Mouse (Mus musculus) small intestine, adult 2 months (tissue): ENCODE measurements at regions not wholly inside any gene's neighbourhood (a gene's known extent, or its start where the extent isn't known, plus 50 kb on each side); places are given as distances from the start of the nearest gene placed in this dataset.

Experiments used
- H3K27ac ChIP-seq: fragments of 200-500 bp; 2 replicates; pipeline ENCODE4 v1.5.1; 2012; ENCODE audit warnings: low read depth, low read length, control low read depth, inconsistent platforms; ENCODE audit not compliant: insufficient read depth
- H3K27me3 ChIP-seq: fragments of 200-500 bp; 2 replicates; pipeline ENCODE4 v1.6.1; 2012; ENCODE audit warnings: mild to moderate bottlenecking, moderate library complexity, low read length, inconsistent platforms; ENCODE audit not compliant: control insufficient read depth, insufficient read depth
- H3K36me3 ChIP-seq: fragments of 200-500 bp; 2 replicates; pipeline ENCODE4 v1.6.1; 2012; ENCODE audit warnings: mild to moderate bottlenecking, low read length, control low read depth, inconsistent platforms; ENCODE audit not compliant: control insufficient read depth, insufficient read depth
- H3K4me1 ChIP-seq: fragments of 200-500 bp; 2 replicates; pipeline ENCODE4 v1.6.1; 2012; ENCODE audit warnings: low read length, inconsistent platforms, mixed read lengths; ENCODE audit not compliant: control insufficient read depth, insufficient read depth, insufficient read length
- H3K4me3 ChIP-seq: fragments of 200-500 bp; 2 replicates; pipeline ENCODE4 v1.5.1; 2012; ENCODE audit warnings: low read depth, mild to moderate bottlenecking, control low read depth, inconsistent platforms, low read length, moderate library complexity
- CTCF ChIP-seq: fragments of 200-500 bp; IDR thresholded peaks from 2 replicates; pipeline ENCODE4 v1.5.1; 2012; ENCODE audit warnings: low read depth, mild to moderate bottlenecking, control low read depth, inconsistent platforms, low read length, moderate library complexity, mixed read lengths; ENCODE audit not compliant: insufficient replicate concordance, insufficient read length; ENCODE audit errors: extremely low read depth
- POLR2A ChIP-seq: fragments of 200-500 bp; IDR thresholded peaks from 2 replicates; pipeline ENCODE4 v1.6.1; 2012; ENCODE audit warnings: low read depth, mild to moderate bottlenecking, control low read depth, inconsistent platforms, low read length, moderate library complexity
- WGBS: fragments of 180-500 bp; shearing (Covaris S2); methylation state at CpG from one replicate; pipeline ENCODE4 v1.1.7; 2018; 5-methylcytosine and 5-hydroxymethylcytosine counted together

DNA sequence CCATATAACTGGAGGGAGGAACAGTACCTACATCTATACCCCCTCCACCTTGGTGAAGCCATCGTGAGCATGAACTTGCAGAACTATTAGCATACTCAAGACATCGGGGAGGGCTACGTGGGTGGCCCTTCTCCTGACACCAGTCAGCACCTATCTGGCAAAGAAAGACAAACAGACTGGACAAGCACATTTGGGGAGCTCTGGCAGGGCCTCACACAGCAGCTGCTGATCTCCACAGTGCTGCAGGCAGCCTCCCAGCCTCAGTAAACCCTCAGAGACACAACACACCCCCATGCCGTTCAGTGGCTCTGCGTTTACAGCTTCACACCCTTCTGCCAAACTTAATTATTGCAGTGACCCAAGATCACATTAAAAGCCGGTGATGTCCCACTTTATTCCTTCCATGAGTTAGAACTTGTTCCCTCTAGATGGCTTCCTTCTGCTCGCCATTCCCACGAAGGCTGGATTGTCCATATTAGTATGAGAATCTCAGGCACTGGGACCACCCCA lies 161.7 kb downstream of the Fam43a start:
- Histone ChIP-seq H3K4me1 (peaks cover 5% of the 10 kb centered on the region; the same call in 1 of the 2 replicates), H3K36me3 (no peaks in the 10 kb centered on the region), H3K4me3 (no peak overlapping the region), H3K27me3 (no peaks in the 10 kb centered on the region), H3K27ac (no peak overlapping the region)
- WGBS: 73% methylated on average over 8 of the region's 8 CpGs
- TF ChIP-seq CTCF (no peak), POLR2A (no peak)

DNA sequence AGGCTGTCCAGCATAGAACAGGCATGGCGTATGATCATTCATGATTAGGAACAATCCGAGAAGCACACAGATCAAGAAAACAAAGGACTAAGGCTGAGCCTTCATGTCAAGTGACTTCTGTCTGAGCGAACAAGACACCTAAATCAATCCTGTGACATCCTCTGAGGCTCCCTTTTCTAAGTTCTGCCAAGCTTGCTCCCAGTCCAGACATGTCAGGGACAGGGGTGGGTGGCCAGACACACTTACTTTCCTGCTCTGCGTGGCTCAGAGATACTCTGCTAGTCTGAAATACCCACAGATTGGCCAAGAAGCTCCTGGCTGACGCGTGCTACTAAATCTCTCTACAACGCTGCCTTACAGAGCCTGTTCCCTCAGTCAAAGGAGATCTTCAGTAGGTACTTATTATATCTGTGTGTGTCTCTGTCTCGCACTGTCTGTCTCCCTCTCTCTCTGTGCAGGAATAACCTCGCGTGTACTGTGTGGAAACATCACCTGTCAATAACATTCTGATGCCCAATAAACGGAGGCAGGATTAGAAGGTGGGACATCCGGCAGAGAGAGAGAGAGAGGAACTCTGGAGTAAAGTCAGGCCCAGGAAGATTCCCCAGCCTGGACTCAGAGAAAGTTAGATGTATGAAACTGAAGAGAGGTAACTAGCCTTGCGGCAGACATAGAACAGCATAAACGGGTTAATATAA lies 163.5 kb downstream of the Fam43a start:
- Histone ChIP-seq H3K36me3 (no peaks in the 10 kb centered on the region), H3K27ac (no peak overlapping the region), H3K27me3 (no peaks in the 10 kb centered on the region), H3K4me3 (no peak overlapping the region), H3K4me1 (peaks cover 2% of the 10 kb centered on the region; the same call in 1 of the 2 replicates)
- WGBS: 88% methylated on average over 14 of the region's 14 CpGs
- TF ChIP-seq CTCF (no peak), POLR2A (no peak)

DNA sequence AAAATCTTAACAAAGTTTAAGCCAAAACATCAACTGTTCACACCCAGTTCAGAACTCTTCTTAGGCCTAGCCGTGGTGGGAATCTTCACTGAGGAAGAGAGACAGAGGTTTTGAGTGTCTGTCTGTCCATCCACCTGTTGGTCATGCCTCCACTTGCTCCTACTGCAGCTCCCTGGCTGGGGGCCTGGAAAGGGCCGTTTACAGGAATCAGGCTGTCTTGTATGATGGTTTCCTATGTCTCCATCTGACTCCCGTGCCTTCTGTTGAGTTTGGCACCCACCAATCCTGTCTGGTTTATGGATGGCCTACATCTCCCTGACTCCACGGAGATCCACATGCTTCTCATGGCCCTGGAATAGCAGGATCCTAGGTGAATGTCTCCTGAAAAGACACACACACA lies 166.1 kb downstream of the Fam43a start:
- Histone ChIP-seq H3K4me3 (no peak overlapping the region), H3K27me3 (no peaks in the 10 kb centered on the region), H3K4me1 (no peaks in the 10 kb centered on the region), H3K27ac (no peak overlapping the region), H3K36me3 (no peaks in the 10 kb centered on the region)
- TF ChIP-seq POLR2A (no peak), CTCF (no peak)
- WGBS: 87% methylated on average over 4 of the region's 4 CpGs

DNA sequence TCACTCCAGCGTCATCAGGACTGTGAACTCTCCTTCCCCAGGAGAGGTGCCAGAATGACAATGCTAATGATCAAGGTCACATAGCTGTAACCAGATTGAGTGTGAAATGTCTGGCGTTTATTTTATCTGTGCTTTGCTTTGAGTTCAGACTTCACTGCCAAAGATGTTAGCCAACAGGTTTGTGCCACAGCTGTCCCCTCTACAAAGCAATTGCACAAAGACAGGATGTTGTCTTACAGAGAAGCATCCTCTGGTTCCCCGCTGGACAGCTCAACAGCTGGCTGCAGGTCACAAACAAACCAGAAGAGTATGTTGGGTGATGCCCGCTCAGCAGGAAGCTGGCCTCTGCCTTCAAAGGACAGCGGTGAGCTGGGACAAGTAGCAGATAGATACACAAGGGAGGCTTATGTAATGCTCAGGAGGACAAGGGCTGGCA lies 169.5 kb downstream of the Fam43a start:
- TF ChIP-seq POLR2A: no peak
- no peak for TF ChIP-seq CTCF
- whole genome bisulfite sequencing: 51% methylated on average over 5 of the region's 5 CpGs
- no peak overlapping the region for H3K27ac ChIP-seq
- no peaks in the 10 kb centered on the region for H3K4me1 ChIP-seq
- no peak overlapping the region for H3K4me3 ChIP-seq
- no peaks in the 10 kb centered on the region for H3K27me3 ChIP-seq
- H3K36me3 ChIP-seq: no peaks in the 10 kb centered on the region

DNA sequence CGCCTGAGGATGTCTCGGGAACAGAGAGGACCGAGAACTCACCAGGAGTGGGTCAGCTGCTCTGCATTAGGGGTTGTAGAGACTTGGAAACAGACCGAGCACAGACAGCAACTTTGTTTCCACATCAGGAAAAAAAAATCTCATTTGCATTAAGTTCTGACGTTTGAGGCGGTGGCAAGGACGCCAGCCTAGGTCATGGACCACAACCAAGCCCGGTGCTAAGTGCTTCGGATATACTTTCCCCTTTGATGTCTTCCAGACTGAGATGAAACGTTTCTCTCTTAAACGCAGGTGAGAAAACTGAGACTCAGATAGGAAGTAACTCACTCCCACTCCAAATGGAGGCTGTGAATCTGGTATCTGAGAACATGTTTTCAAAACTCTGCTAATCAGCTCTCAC lies 169.9 kb downstream of the Fam43a start:
- peaks cover 3% of the 10 kb centered on the region; the same call in 1 of the 2 replicates for H3K27me3 ChIP-seq
- no peak overlapping the region for H3K27ac ChIP-seq
- H3K4me3 ChIP-seq: no peak overlapping the region
- WGBS: 61% methylated on average over 11 of the region's 11 CpGs
- H3K36me3 ChIP-seq: no peaks in the 10 kb centered on the region
- TF ChIP-seq CTCF: no peak
- TF ChIP-seq POLR2A: no peak
- no peaks in the 10 kb centered on the region for H3K4me1 ChIP-seq

DNA sequence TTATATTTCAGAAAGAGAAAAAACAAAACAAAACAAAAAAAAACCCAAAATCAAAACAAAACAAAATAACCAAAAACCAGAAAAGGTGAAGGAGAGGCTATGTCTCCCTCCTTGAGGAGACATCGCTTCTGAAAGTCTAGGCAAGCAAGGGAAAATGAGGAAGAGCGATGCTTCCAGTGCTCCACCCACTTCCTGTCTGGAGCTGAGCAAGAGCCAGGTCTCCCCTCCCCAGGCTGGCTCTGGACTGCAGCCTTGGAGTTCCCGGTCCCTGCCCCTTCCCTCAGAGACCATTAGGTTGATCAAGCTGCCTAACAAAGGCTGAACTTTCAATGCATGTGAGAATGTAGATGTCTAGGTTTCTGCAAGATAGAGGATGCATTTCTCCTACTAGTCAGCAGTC lies 173.3 kb downstream of the Fam43a start:
- 68% methylated on average over 3 of the region's 3 CpGs for WGBS

DNA sequence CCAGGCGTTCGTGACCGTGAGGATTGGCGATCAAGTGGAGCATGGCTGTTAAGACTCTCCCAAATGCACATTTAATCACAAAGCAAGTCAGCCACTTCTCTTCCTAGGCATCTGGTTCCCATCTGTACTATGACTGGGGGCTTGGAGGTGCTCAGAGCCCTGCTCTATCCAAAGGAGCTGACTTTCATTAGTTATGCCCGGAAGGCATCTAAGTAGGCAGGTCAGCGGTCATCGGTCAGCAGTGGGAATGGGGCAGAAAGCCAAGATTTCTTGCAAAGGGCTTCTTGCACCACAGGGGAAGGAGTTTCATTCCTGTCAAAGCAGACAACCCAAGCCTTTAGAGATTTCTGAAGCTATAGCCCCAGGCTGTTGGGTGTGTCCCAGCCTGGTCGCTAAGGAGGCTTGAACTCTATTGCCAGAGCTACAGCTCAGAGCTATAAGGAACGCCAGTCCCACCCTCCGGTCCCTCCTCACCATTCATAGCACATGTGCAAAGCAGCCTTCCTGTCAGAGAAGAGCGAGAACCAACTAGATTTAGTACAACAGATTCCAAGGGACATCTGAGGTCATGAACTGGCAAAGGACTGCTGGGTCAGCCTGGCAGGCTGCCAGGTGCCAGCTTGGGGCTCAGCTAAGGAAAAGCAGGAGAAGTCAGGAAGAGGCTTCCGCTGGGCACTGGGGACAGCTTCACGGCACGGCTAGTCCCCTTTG lies 175.6 kb downstream of the Fam43a start:
- H3K27me3 ChIP-seq: peaks cover 7% of the 10 kb centered on the region; the same call in 1 of the 2 replicates
- TF ChIP-seq POLR2A (no peak), CTCF (no peak)
- H3K36me3 ChIP-seq: no peaks in the 10 kb centered on the region
- peaks cover 14% of the 10 kb centered on the region; the same call in 1 of the 2 replicates for H3K4me1 ChIP-seq
- peak overlapping the region; percentile 45 for H3K27ac ChIP-seq
- 51% methylated on average over 14 of the region's 14 CpGs for WGBS
- H3K4me3 ChIP-seq: peak overlapping the region; percentile 27; the same call in 1 of the 2 replicates

More for the DNA sequence above, 173.3 kb downstream of the Fam43a start:
- Histone ChIP-seq H3K27me3 (peaks cover 3% of the 10 kb centered on the region; the same call in 1 of the 2 replicates), H3K27ac (no peak overlapping the region), H3K36me3 (no peaks in the 10 kb centered on the region), H3K4me1 (peaks cover 14% of the 10 kb centered on the region; the same call in 1 of the 2 replicates), H3K4me3 (no peak overlapping the region)
- no peak for TF ChIP-seq POLR2A
- TF ChIP-seq CTCF: no peak
